Mouse (Mus musculus): ENCODE measurements around the gene Gm17334. TPM values are rescaled to one million over a fixed set of nuclear protein-coding genes. Genes with fewer than 3 reads are reported as not detected.

The Gm17334 gene
- polyA plus RNA-seq, 1 experiment from 2014 or later = 0.19 TPM

DNA sequence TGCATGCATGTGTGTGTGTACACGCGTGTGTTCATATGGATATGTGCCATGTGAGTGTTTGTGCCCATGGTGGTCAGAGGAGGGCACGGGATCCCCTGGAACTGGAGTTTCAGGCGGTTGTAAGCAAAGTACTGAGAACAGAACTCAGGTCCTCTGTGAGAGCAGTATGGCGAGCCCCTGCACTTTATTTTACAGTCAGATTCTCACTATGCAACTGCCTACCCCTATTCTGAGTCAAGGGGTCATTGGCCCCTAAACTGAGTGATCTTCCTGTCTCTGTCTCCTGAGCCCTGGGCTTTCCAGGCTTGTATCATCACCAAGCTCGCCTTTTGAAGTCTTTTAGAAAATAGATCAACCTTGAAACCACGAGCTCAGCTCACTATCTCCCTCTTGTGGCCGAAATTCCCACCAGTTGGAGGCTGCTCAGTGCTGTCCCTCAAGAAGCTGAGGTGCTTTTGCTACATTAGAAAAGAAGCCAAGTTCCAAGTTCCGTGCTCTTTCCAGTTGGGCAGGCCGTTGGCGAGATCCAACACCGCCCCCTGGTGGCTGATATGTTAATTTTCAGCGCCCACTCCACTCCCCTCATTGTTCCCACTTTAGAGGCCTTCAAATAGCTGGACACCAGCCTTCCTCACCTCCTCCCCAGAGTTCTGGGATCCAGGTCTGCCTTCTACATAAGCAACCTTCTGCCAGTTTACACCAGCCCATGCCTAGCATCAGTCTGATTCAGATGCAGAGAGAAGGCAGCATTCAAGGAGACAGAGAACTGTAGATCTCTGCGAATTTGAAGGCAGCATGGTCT is 36.0 kb downstream of the Gm17334 start:
- Histone ChIP-seq H3K4me2 (ENCODE audit: low read depth, low read length) (no peak overlapping the region), H3K36me3 (ENCODE audit: control insufficient read depth, insufficient read depth, low read length) (no peaks in the 10 kb centered on the region), H3K27me3 (replicated peaks; ENCODE audit: control insufficient read depth, insufficient read depth, low read length) (no peaks in the 10 kb centered on the region), H3K4me3 (ENCODE audit: low read depth, low read length) (no peak overlapping the region), H3K9ac (ENCODE audit: low read depth, low read length) (no peak overlapping the region), H3K4me1 (ENCODE audit: control insufficient read depth, insufficient read depth, low read length) (no peaks in the 10 kb centered on the region), H3K27ac (replicated peaks; ENCODE audit: low read depth, low read length) (no peak overlapping the region; the same call in 1 of the 2 replicates), H3K9me3 (ENCODE audit: control insufficient read depth, low read length) (no peaks in the 10 kb centered on the region)
- 47% methylated on average over 14 of the region's 14 CpGs for WGBS
- DNase-seq (ENCODE audit: low spot score) (peak; percentile 85), ATAC-seq (ENCODE audit: low read depth) (peak; percentile 86)

DNA sequence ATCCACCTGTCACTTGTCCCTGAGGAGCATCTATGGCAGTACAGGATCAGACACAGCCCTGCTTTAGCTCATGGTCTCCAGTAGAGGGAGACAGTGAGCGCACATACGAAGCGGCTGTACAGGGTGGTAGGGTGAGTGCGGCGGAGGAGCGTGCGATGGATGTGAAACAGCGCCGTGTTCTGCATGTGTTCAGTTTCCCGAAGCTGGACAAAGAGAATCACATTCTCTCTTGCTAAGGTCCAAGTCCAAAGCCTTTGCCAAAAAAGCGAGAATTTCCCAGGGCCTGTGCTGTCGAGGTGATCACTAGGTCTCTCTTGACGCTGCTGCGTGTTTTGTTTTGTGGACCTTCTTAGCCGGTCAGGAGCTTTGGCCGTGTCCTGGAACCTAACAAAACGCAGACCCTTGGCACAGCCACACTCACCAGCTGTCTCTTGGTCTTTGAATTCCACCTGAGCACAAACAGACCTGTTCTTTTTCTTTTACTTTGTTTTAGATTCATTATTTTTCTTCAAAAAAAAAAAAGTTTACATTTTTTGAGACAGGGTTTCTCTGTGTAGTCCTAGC is 37.2 kb downstream of the Gm17334 start:
- no peaks in the 10 kb centered on the region for H3K4me1 ChIP-seq (ENCODE audit: control insufficient read depth, insufficient read depth, low read length)
- H3K36me3 ChIP-seq (ENCODE audit: control insufficient read depth, insufficient read depth, low read length) = no peaks in the 10 kb centered on the region
- H3K9me3 ChIP-seq (ENCODE audit: control insufficient read depth, low read length) = no peaks in the 10 kb centered on the region
- H3K9ac ChIP-seq (ENCODE audit: low read depth, low read length) = 0 out of 2 replicates have a peak overlapping the region, but pooled peaks have one; percentile 16
- WGBS = 33% methylated on average over 17 of the region's 17 CpGs
- H3K4me2 ChIP-seq (ENCODE audit: low read depth, low read length) = peak overlapping the region; percentile 54
- peak; percentile 89 for DNase-seq (ENCODE audit: low spot score)
- no peak overlapping the region for H3K27ac ChIP-seq (replicated peaks; ENCODE audit: low read depth, low read length)
- H3K27me3 ChIP-seq (replicated peaks; ENCODE audit: control insufficient read depth, insufficient read depth, low read length) = no peaks in the 10 kb centered on the region
- ATAC-seq (ENCODE audit: low read depth) = peak; percentile 89
- no peak overlapping the region for H3K4me3 ChIP-seq (ENCODE audit: low read depth, low read length)

DNA sequence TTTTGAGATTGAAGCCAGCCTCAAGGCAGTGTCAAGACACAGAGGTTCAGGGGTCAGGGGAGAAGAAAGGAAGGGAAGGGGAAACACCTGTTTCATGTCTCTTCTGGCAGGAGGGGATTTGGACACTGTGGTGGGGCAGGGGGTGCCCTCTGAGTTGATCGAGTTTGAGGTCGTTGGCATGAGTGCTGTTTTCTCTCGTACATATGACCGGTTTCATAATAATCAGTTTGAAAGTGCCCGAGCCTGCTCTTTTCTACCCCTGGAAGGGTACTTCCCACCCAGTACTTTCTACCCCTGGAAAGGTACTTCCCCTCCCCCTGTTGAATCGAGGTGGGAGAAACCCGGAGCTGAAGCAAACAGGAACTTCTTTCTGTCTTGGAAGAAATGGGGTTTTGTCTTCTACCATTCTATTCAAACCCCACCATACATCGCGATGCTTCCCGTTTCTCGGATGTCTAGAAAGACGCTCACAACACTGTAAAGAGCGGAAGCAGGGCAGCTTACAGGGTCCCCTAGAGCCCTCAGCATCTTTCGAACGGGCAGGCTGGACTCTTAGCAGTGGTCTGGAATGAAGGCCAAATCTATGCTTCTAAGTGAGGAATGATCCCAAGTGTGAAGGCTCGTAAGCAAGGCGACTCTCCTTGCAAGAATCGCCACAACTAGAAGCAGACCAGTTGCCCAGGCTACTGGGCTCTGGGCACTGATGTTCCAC is 37.9 kb downstream of the Gm17334 start:
- no peak overlapping the region for H3K4me3 ChIP-seq (ENCODE audit: low read depth, low read length)
- no peaks in the 10 kb centered on the region for H3K36me3 ChIP-seq (ENCODE audit: control insufficient read depth, insufficient read depth, low read length)
- H3K27me3 ChIP-seq (replicated peaks; ENCODE audit: control insufficient read depth, insufficient read depth, low read length) = no peaks in the 10 kb centered on the region
- no peak overlapping the region for H3K9ac ChIP-seq (ENCODE audit: low read depth, low read length)
- H3K4me2 ChIP-seq (ENCODE audit: low read depth, low read length) = no peak overlapping the region
- 74% methylated on average over 18 of the region's 18 CpGs for WGBS
- no peak for DNase-seq (ENCODE audit: low spot score)
- H3K9me3 ChIP-seq (ENCODE audit: control insufficient read depth, low read length) = no peaks in the 10 kb centered on the region
- no peaks in the 10 kb centered on the region for H3K4me1 ChIP-seq (ENCODE audit: control insufficient read depth, insufficient read depth, low read length)
- no peak overlapping the region for H3K27ac ChIP-seq (replicated peaks; ENCODE audit: low read depth, low read length)
- ATAC-seq (ENCODE audit: low read depth) = no peak

DNA sequence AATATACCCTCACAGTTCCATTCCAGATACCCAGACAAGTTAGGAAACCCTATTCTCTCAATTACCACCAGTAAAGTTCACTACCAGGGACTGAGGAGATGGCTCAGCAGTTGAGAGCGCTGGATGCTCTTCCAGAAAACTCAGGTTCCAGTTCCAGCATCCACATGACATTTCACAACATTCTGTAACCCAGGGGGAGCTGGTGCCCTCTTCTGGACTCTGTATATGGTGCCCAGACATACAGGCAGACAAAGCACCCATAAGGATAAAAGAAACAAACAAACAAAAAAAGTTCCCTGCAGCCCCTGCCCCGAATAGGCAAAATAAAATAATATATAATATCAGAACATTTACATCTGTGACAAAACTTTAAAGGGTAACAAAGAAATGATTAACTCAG is 38.6 kb downstream of the Gm17334 start:
- Histone ChIP-seq H3K36me3 (ENCODE audit: control insufficient read depth, insufficient read depth, low read length) (no peaks in the 10 kb centered on the region), H3K27me3 (replicated peaks; ENCODE audit: control insufficient read depth, insufficient read depth, low read length) (no peaks in the 10 kb centered on the region), H3K4me2 (ENCODE audit: low read depth, low read length) (no peak overlapping the region), H3K27ac (replicated peaks; ENCODE audit: low read depth, low read length) (no peak overlapping the region), H3K9me3 (ENCODE audit: control insufficient read depth, low read length) (no peaks in the 10 kb centered on the region), H3K4me3 (ENCODE audit: low read depth, low read length) (no peak overlapping the region), H3K9ac (ENCODE audit: low read depth, low read length) (no peak overlapping the region), H3K4me1 (ENCODE audit: control insufficient read depth, insufficient read depth, low read length) (no peaks in the 10 kb centered on the region)
- DNase-seq (ENCODE audit: low spot score) = no peak
- 81% methylated on average over 2 of the region's 2 CpGs for WGBS
- ATAC-seq (ENCODE audit: low read depth) = no peak

DNA sequence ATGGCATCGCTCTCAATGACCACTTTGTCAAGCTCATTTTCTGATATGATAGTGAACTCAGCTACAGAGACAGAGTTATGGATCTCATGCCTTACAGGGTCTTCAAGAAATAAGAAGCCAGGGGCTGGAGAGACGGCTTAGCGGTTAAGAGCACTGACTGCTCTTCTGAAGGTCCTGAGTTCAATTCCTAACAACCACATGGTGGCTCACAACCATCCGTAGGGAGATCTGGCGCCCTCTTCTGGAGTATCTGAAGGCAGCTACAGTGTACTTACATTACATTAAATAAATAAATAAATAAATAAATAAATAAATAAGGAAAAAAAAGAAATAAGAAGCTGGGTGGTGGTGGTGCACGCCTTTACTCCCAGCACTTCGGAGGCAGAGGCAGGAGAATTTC is 39.2 kb downstream of the Gm17334 start:
- Histone ChIP-seq H3K27ac (replicated peaks; ENCODE audit: low read depth, low read length) (no peak overlapping the region), H3K4me1 (ENCODE audit: control insufficient read depth, insufficient read depth, low read length) (no peaks in the 10 kb centered on the region), H3K9ac (ENCODE audit: low read depth, low read length) (no peak overlapping the region), H3K9me3 (ENCODE audit: control insufficient read depth, low read length) (no peaks in the 10 kb centered on the region), H3K36me3 (ENCODE audit: control insufficient read depth, insufficient read depth, low read length) (no peaks in the 10 kb centered on the region), H3K4me2 (ENCODE audit: low read depth, low read length) (no peak overlapping the region), H3K27me3 (replicated peaks; ENCODE audit: control insufficient read depth, insufficient read depth, low read length) (no peaks in the 10 kb centered on the region), H3K4me3 (ENCODE audit: low read depth, low read length) (no peak overlapping the region)
- WGBS = 86% methylated on average over 7 of the region's 7 CpGs
- ATAC-seq (ENCODE audit: low read depth) = no peak
- no peak for DNase-seq (ENCODE audit: low spot score)

DNA sequence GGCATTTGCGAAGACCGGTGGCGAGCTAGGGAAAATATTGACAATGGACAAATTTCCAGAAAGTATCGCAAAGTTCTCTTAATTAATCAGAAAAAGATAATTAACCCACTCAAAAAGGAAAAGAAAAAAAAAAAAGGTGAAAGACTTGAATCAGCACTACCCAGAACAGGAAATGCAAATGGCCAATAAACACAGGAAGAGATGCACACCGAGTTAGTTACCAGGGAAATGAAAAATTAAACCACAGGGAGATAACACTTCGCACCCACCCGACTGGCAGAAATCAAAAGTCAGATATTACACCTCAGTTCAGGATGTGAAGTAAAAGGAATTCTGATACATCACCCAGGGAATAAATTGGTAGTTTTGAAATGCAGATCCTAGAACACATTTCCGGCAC is 40.7 kb downstream of the Gm17334 start:
- WGBS = 91% methylated on average over 8 of the region's 8 CpGs
- Histone ChIP-seq H3K4me3 (ENCODE audit: low read depth, low read length) (no peak overlapping the region), H3K9me3 (ENCODE audit: control insufficient read depth, low read length) (no peaks in the 10 kb centered on the region), H3K27ac (replicated peaks; ENCODE audit: low read depth, low read length) (no peak overlapping the region), H3K36me3 (ENCODE audit: control insufficient read depth, insufficient read depth, low read length) (no peaks in the 10 kb centered on the region), H3K9ac (ENCODE audit: low read depth, low read length) (no peak overlapping the region), H3K4me2 (ENCODE audit: low read depth, low read length) (no peak overlapping the region), H3K27me3 (replicated peaks; ENCODE audit: control insufficient read depth, insufficient read depth, low read length) (no peaks in the 10 kb centered on the region), H3K4me1 (ENCODE audit: control insufficient read depth, insufficient read depth, low read length) (no peaks in the 10 kb centered on the region)
- DNase-seq (ENCODE audit: low spot score) = no peak
- ATAC-seq (ENCODE audit: low read depth) = no peak

DNA sequence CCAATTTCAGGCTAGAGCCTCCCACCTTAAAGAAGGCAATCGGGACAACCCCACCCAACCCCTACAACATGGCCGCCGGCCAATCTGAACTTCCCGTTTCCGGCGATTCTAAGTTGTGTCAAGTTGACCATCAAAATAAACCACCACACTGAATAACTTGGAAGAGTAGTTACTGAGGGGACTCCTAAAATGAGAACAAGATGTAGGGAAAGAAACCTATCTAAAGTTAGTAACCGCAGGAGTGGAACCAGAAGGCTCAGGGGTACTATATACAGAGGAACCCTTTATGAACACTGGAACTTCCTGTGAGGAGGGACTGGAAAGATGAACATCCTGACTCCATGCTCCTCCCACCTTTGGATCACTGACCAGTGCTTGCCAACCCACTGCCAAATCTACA is 41.5 kb downstream of the Gm17334 start:
- 92% methylated on average over 7 of the region's 7 CpGs for WGBS
- no peak for ATAC-seq (ENCODE audit: low read depth)
- H3K27ac ChIP-seq (replicated peaks; ENCODE audit: low read depth, low read length) = no peak overlapping the region
- no peaks in the 10 kb centered on the region for H3K36me3 ChIP-seq (ENCODE audit: control insufficient read depth, insufficient read depth, low read length)
- no peak overlapping the region for H3K4me2 ChIP-seq (ENCODE audit: low read depth, low read length)
- no peaks in the 10 kb centered on the region for H3K27me3 ChIP-seq (replicated peaks; ENCODE audit: control insufficient read depth, insufficient read depth, low read length)
- H3K4me1 ChIP-seq (ENCODE audit: control insufficient read depth, insufficient read depth, low read length) = no peaks in the 10 kb centered on the region
- H3K4me3 ChIP-seq (ENCODE audit: low read depth, low read length) = no peak overlapping the region
- no peak for DNase-seq (ENCODE audit: low spot score)
- H3K9me3 ChIP-seq (ENCODE audit: control insufficient read depth, low read length) = no peaks in the 10 kb centered on the region
- H3K9ac ChIP-seq (ENCODE audit: low read depth, low read length) = no peak overlapping the region
